Mouse (Mus musculus) MEL (cell line): Measurements from ENCODE around the gene Tmem102. TPM values are rescaled to one million over a fixed set of nuclear protein-coding genes. Genes with fewer than 3 reads are reported as not detected.

Experiments used
- DNase-seq: peaks from one replicate; pipeline ENCODE4 v3.0.0; 2011; ENCODE audit warnings: low read depth, low spot score
- H3K27ac ChIP-seq: 2 replicates; pipeline ENCODE4 v1.5.1; 2012; ENCODE audit warnings: low read depth, mild to moderate bottlenecking, control low read depth, low read length, moderate library complexity; ENCODE audit not compliant: control insufficient read depth
- H3K27me3 ChIP-seq, 2 experiments: fragments of 150-350 bp in 1 of 2; sonication (generic) in 1 of 2; 2 replicates each; pipeline ENCODE4 v1.6.1; 2012; ENCODE audit warnings: low read length in 2 of 2, mild to moderate bottlenecking in 2 of 2, improper control_type of control experiment in 1 of 2, moderate library complexity in 1 of 2; ENCODE audit not compliant: insufficient read depth in 2 of 2, control insufficient read depth in 1 of 2
- H3K36me3 ChIP-seq, 2 experiments: 2 replicates each; pipeline ENCODE4 v1.6.1; 2012 to 2014; ENCODE audit warnings: low read length in 2 of 2, improper control_type of control experiment in 1 of 2, inconsistent platforms in 1 of 2, mild to moderate bottlenecking in 1 of 2; ENCODE audit not compliant: insufficient read depth in 2 of 2, control insufficient read depth in 1 of 2
- H3K4me1 ChIP-seq, 2 experiments: fragments of 150-350 bp in 1 of 2; sonication (generic) in 1 of 2; 2 replicates each; pipeline ENCODE4 v1.6.1; 2012; ENCODE audit warnings: low read length in 2 of 2, improper control_type of control experiment in 1 of 2, mild to moderate bottlenecking in 1 of 2; ENCODE audit not compliant: insufficient read depth in 2 of 2, control insufficient read depth in 1 of 2
- H3K4me3 ChIP-seq, 2 experiments: fragments of 150-350 bp in 1 of 2; sonication (generic) in 1 of 2; 2 replicates each; pipeline ENCODE4 v1.5.1; 2012; ENCODE audit warnings: low read depth in 2 of 2, low read length in 2 of 2, mild to moderate bottlenecking in 2 of 2, moderate library complexity in 2 of 2, control low read depth in 1 of 2, improper control_type of control experiment in 1 of 2; ENCODE audit not compliant: control insufficient read depth in 1 of 2, insufficient read depth in 1 of 2
- H3K79me2 ChIP-seq: 2 replicates; pipeline ENCODE4 v1.6.1; 2012; ENCODE audit warnings: mild to moderate bottlenecking, low read length, moderate library complexity; ENCODE audit not compliant: control insufficient read depth, poor library complexity, insufficient read depth
- H3K9ac ChIP-seq: 2 replicates; pipeline ENCODE4 v1.6.1; 2012; ENCODE audit warnings: low read depth, mild to moderate bottlenecking, control low read depth, low read length, moderate library complexity; ENCODE audit not compliant: control insufficient read depth, poor library complexity, severe bottlenecking
- H3K9me3 ChIP-seq: fragments of 150-350 bp; sonication (generic); replicated peaks from 2 replicates; pipeline ENCODE4 v1.6.1; 2012; ENCODE audit warnings: mild to moderate bottlenecking, low read length, improper control_type of control experiment, moderate library complexity; ENCODE audit not compliant: insufficient read depth
- BHLHE40 ChIP-seq: IDR thresholded peaks from 2 replicates; pipeline ENCODE4 v1.6.1; 2012; ENCODE audit warnings: low read depth, mild to moderate bottlenecking, inconsistent platforms, low read length, improper control_type of control experiment, borderline replicate concordance
- CTCF ChIP-seq, 3 experiments: IDR thresholded peaks in 2 of 3; conservative IDR thresholded peaks in 1 of 3; 2 replicates each; pipeline ENCODE4 v1.5.1; 2011 to 2012; ENCODE audit warnings: low read length in 3 of 3, low read depth in 2 of 3, mild to moderate bottlenecking in 2 of 3, improper control_type of control experiment in 1 of 3, inconsistent platforms in 1 of 3, mixed read lengths in 1 of 3, moderate library complexity in 1 of 3; ENCODE audit not compliant: control insufficient read depth in 1 of 3, insufficient read depth in 1 of 3, poor library complexity in 1 of 3, severe bottlenecking in 1 of 3
- ELF1 ChIP-seq: IDR thresholded peaks from 2 replicates; pipeline ENCODE4 v1.6.1; 2014; ENCODE audit warnings: low read depth, mild to moderate bottlenecking, inconsistent platforms, low read length, improper control_type of control experiment, moderate library complexity
- EP300 ChIP-seq, 2 experiments: IDR thresholded peaks; 2 replicates each; pipeline ENCODE4 v1.6.1; 2011; ENCODE audit warnings: improper control_type of control experiment in 2 of 2, low read length in 2 of 2, low read depth in 1 of 2, mild to moderate bottlenecking in 1 of 2
- ETS1 ChIP-seq: IDR thresholded peaks from 2 replicates; pipeline ENCODE4 v1.6.1; 2012; ENCODE audit warnings: low read depth, mild to moderate bottlenecking, inconsistent platforms, low read length, improper control_type of control experiment, moderate library complexity
- GABPA ChIP-seq: IDR thresholded peaks from 2 replicates; pipeline ENCODE4 v1.6.1; 2012; ENCODE audit warnings: low read depth, mild to moderate bottlenecking, inconsistent platforms, low read length, improper control_type of control experiment, moderate library complexity
- GATA1 ChIP-seq: IDR thresholded peaks from 2 replicates; pipeline ENCODE4 v1.6.1; 2011; ENCODE audit warnings: low read depth, low read length, improper control_type of control experiment
- HCFC1 ChIP-seq: IDR thresholded peaks from 2 replicates; pipeline ENCODE4 v1.6.1; 2012; ENCODE audit warnings: low read depth, mild to moderate bottlenecking, inconsistent platforms, low read length, improper control_type of control experiment, moderate library complexity
- JUND ChIP-seq: IDR thresholded peaks from 2 replicates; pipeline ENCODE4 v1.6.1; 2011; ENCODE audit warnings: low read depth, mild to moderate bottlenecking, improper control_type of control experiment, low read length
- KAT2A ChIP-seq: conservative IDR thresholded peaks from 2 replicates; pipeline ENCODE4 v1.6.1; 2012; ENCODE audit warnings: low read depth, low read length, improper control_type of control experiment, inconsistent platforms
- MAFK ChIP-seq: IDR thresholded peaks from 2 replicates; pipeline ENCODE4 v1.6.1; 2011; ENCODE audit warnings: low read depth, mild to moderate bottlenecking, low read length, improper control_type of control experiment, borderline replicate concordance
- MAX ChIP-seq: IDR thresholded peaks from 2 replicates; pipeline ENCODE4 v1.6.1; 2011; ENCODE audit warnings: low read length, improper control_type of control experiment
- MAZ ChIP-seq: IDR thresholded peaks from 2 replicates; pipeline ENCODE4 v1.6.1; 2012; ENCODE audit warnings: low read depth, mild to moderate bottlenecking, inconsistent platforms, low read length, improper control_type of control experiment
- MEF2A ChIP-seq: IDR thresholded peaks from 2 replicates; pipeline ENCODE4 v1.6.1; 2014; ENCODE audit warnings: low read depth, mild to moderate bottlenecking, inconsistent platforms, low read length, improper control_type of control experiment; ENCODE audit not compliant: poor library complexity, insufficient replicate concordance, severe bottlenecking; ENCODE audit errors: extremely low read depth
- MYB ChIP-seq: IDR thresholded peaks from 2 replicates; pipeline ENCODE4 v1.6.1; 2011; ENCODE audit warnings: mild to moderate bottlenecking, low read depth, low read length, improper control_type of control experiment
- NRF1 ChIP-seq: IDR thresholded peaks from 2 replicates; pipeline ENCODE4 v1.6.1; 2014; ENCODE audit warnings: low read depth, mild to moderate bottlenecking, inconsistent platforms, low read length, improper control_type of control experiment, moderate library complexity; ENCODE audit not compliant: poor library complexity, insufficient read depth, severe bottlenecking
- POLR2A ChIP-seq, 2 experiments: IDR thresholded peaks; 2 replicates each; pipeline ENCODE4 v1.6.1; 2011 to 2012; ENCODE audit warnings: low read length in 2 of 2, mild to moderate bottlenecking in 2 of 2, control low read depth in 1 of 2, improper control_type of control experiment in 1 of 2, low read depth in 1 of 2, moderate library complexity in 1 of 2; ENCODE audit not compliant: control insufficient read depth in 1 of 2, insufficient read depth in 1 of 2, poor library complexity in 1 of 2
- POLR2AphosphoS2 ChIP-seq: IDR thresholded peaks from 2 replicates; pipeline ENCODE4 v1.6.1; 2011; ENCODE audit warnings: low read length, improper control_type of control experiment
- POLR2AphosphoS5 ChIP-seq: IDR thresholded peaks from 2 replicates; pipeline ENCODE4 v1.6.1; 2012; ENCODE audit warnings: low read depth, borderline replicate concordance, mild to moderate bottlenecking, inconsistent platforms, low read length, moderate library complexity, mixed read lengths
- RAD21 ChIP-seq: IDR thresholded peaks from 2 replicates; pipeline ENCODE4 v1.6.1; 2011; ENCODE audit warnings: mild to moderate bottlenecking, low read depth, low read length, improper control_type of control experiment
- RCOR1 ChIP-seq: IDR thresholded peaks from 2 replicates; pipeline ENCODE4 v1.6.1; 2012; ENCODE audit warnings: low read depth, mild to moderate bottlenecking, inconsistent platforms, low read length, improper control_type of control experiment
- SIN3A ChIP-seq: IDR thresholded peaks from 2 replicates; pipeline ENCODE4 v1.6.1; 2012; ENCODE audit warnings: low read length, improper control_type of control experiment, inconsistent platforms
- SMC3 ChIP-seq: IDR thresholded peaks from 2 replicates; pipeline ENCODE4 v1.6.1; 2011; ENCODE audit warnings: low read depth, low read length, improper control_type of control experiment
- TAL1 ChIP-seq: IDR thresholded peaks from 2 replicates; pipeline ENCODE4 v1.6.1; 2012; ENCODE audit warnings: mild to moderate bottlenecking, inconsistent platforms, low read length, moderate library complexity, mixed read lengths
- UBTF ChIP-seq: IDR thresholded peaks from 2 replicates; pipeline ENCODE4 v1.6.1; 2012; ENCODE audit warnings: low read depth, mild to moderate bottlenecking, inconsistent platforms, low read length, improper control_type of control experiment, moderate library complexity, borderline replicate concordance; ENCODE audit not compliant: insufficient read depth
- USF1 ChIP-seq: IDR thresholded peaks from 2 replicates; pipeline ENCODE4 v1.6.1; 2014; ENCODE audit warnings: low read depth, mild to moderate bottlenecking, inconsistent platforms, low read length, improper control_type of control experiment, moderate library complexity
- USF2 ChIP-seq, 2 experiments: IDR thresholded peaks; 2 replicates each; pipeline ENCODE4 v1.6.1; 2011 to 2012; ENCODE audit warnings: improper control_type of control experiment in 2 of 2, low read length in 2 of 2, borderline replicate concordance in 1 of 2, inconsistent platforms in 1 of 2, low read depth in 1 of 2, mild to moderate bottlenecking in 1 of 2; ENCODE audit not compliant: insufficient read depth in 1 of 2
- ZC3H11A ChIP-seq: IDR thresholded peaks from 2 replicates; pipeline ENCODE4 v1.6.1; 2012; ENCODE audit warnings: low read depth, mild to moderate bottlenecking, inconsistent platforms, low read length, improper control_type of control experiment
- ZKSCAN1 ChIP-seq: IDR thresholded peaks from 2 replicates; pipeline ENCODE4 v1.6.1; 2012; ENCODE audit warnings: low read depth, mild to moderate bottlenecking, inconsistent platforms, low read length, improper control_type of control experiment, moderate library complexity
- ZNF384 ChIP-seq: IDR thresholded peaks from 2 replicates; pipeline ENCODE4 v1.6.1; 2012; ENCODE audit warnings: low read depth, mild to moderate bottlenecking, inconsistent platforms, low read length, improper control_type of control experiment
- polyA plus RNA-seq, 2 experiments: library from polyadenylated mRNA; stranded (reverse) in 1 of 2; unstranded in 1 of 2; fragments of >175 nt in 1 of 2; fragments of >200 nt in 1 of 2; gene quantifications; 2 replicates each; pipeline versions ENCODE4 v1.2.1 to v1.2.4; 2012; ENCODE audit warnings: low replicate concordance in 2 of 2, low read depth in 1 of 2; ENCODE audit not compliant: insufficient read length in 2 of 2, insufficient read depth in 1 of 2, missing spikeins in 1 of 2
- total RNA-seq: library from RNA; depleted of rRNA; stranded (reverse); fragments of 300-350 nt; gene quantifications from 2 replicates; pipeline ENCODE4 v1.2.3, GENCODE M21; 2012

Tmem102 gene
- total and polyA plus RNA-seq, 3 experiments: 0.31 to 2.4 TPM; not detected in 1

- no peaks in the 10 kb centered on the region for H3K9me3 ChIP-seq
- H3K27me3 ChIP-seq: no peaks in the 10 kb centered on the region
- DNase-seq: peak; percentile 71
- peaks cover 6 to 26% of the 10 kb centered on the region in 2 experiments for H3K4me1 ChIP-seq
- H3K36me3 ChIP-seq: peaks cover 0 to 4% of the 10 kb centered on the region in 2 experiments; a peak in 1 of 4 replicates
- TF ChIP-seq GABPA (no peak), ZNF384 (no peak), NRF1 (no peak), POLR2AphosphoS2 (no peak), KAT2A (no peak), POLR2AphosphoS5 (no peak), UBTF (no peak), SIN3A (peak; percentile 41; the same call in 1 of the 2 replicates), TAL1 (no peak), CTCF (IDR thresholded peaks at IDR 0.05 in 2 of 3, conservative IDR thresholded peaks at IDR 0.05 in 1 of 3; ENCODE audit: control insufficient read depth in 1 of 3, insufficient read depth in 1 of 3, low read depth in 2 of 3, low read length in 3 of 3, poor library complexity in 1 of 3, severe bottlenecking in 1 of 3) (peak; percentile 25 to 71 (median 60)), BHLHE40 (no peak), ETS1 (0 out of 2 replicates have a peak, but pooled peaks have one; percentile 28), ELF1 (no peak), MAFK (no peak), SMC3 (peak; percentile 57), MEF2A (no peak), USF1 (no peak), RAD21 (peak; percentile 58), JUND (no peak), ZC3H11A (peak; percentile 54)
- TF ChIP-seq, all 39 proteins: peak for 6
- Histone ChIP-seq H3K79me2 (peaks cover 11% of the 10 kb centered on the region), H3K9ac (no peak overlapping the region), H3K27ac (no peak overlapping the region), H3K4me3 (no peak overlapping the region)
Measured at GRCm38 (mm10) chr11:69763551-69763950, 41.9 kb downstream of the Tmem102 start.

DNA sequence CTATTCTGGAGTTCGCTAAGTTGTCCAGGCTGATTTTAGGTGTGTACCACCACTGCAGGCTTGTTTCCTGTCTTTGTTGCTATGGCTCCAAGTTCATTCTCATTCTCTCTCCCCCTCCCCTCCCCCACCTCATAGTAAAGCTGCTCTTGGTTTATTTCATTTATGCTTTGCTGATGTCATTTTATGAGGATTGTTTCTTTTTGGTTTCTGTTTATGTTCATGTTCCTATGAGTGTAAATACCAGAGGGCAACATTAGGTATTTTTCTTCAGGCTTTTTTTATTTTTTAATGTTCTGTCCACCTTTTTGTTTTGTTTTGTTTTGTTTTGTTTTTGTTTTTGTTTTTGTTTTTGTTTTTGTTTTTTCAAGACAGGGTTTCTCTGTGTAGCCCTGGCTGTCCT lies 43.6 kb downstream of the Tmem102 start, which contains the start of gene Slc35g3:
Slc35g3 (minus strand) TSS at position 101 of the 400 bp plus-strand sequence.
- no peak for DNase-seq
- Histone ChIP-seq H3K9ac (no peak within 1 kb of the TSS), H3K27ac (no peak within 1 kb of the TSS)

More for the DNA sequence above, 43.6 kb downstream of the Tmem102 start, which contains the start of gene Slc35g3:
- H3K9me3 ChIP-seq: no peaks in the 10 kb centered on the region
- H3K27me3 ChIP-seq: no peaks in the 10 kb centered on the region
- H3K4me1 ChIP-seq: peaks cover 6 to 27% of the 10 kb centered on the region in 2 experiments
- no peak within 1 kb of the TSS for H3K4me3 ChIP-seq
- peaks cover 0 to 7% of the 10 kb centered on the region in 2 experiments; a peak in 2 of 4 replicates for H3K36me3 ChIP-seq
- TF ChIP-seq MAFK (no peak), MAX (no peak), HCFC1 (no peak), ZNF384 (no peak), SIN3A (no peak), MAZ (no peak), EP300 (IDR thresholded peaks at IDR 0.05; ENCODE audit: low read depth in 1 of 2, low read length in 2 of 2) (no peak), USF2 (IDR thresholded peaks at IDR 0.05; ENCODE audit: borderline replicate concordance in 1 of 2, insufficient read depth in 1 of 2, low read depth in 1 of 2, low read length in 2 of 2) (no peak), GATA1 (no peak), ETS1 (no peak), ZKSCAN1 (no peak), POLR2A (IDR thresholded peaks at IDR 0.05; ENCODE audit: control insufficient read depth in 1 of 2, insufficient read depth in 1 of 2, low read depth in 1 of 2, low read length in 2 of 2, poor library complexity in 1 of 2) (no peak), MEF2A (no peak), BHLHE40 (no peak), ZC3H11A (no peak), RCOR1 (no peak), MYB (no peak), TAL1 (no peak)
- H3K79me2 ChIP-seq: peaks cover 22% of the 10 kb centered on the region
